Mouse (Mus musculus) cerebellum, postnatal 10 days (tissue): ENCODE measurements at regions not wholly inside any gene's neighbourhood (a gene's known extent, or its start where the extent isn't known, plus 50 kb on each side); places are given as distances from the start of the nearest gene placed in this dataset.

ENCODE experiments used
- DNase-seq, 2 experiments: peaks; one replicate each; pipeline ENCODE4 v3.0.0; 2021; ENCODE audit warnings: mixed read lengths in 2 of 2

GRCm38 (mm10) chr5:35221451-35222305, 56.4 kb upstream of the Adra2c start:
- DNase-seq, result no peak

- no peak for DNase-seq
These were observed 61.8 kb upstream of the Adra2c start for GRCm38 (mm10) chr5:35216271-35216670.

- no peak for DNase-seq
These were observed 62.5 kb upstream of the Adra2c start for GRCm38 (mm10) chr5:35215480-35216195.

- DNase-seq, result no peak
These were observed 63.1 kb upstream of the Adra2c start for GRCm38 (mm10) chr5:35215007-35215406.

- DNase-seq, result no peak
These were observed 68.8 kb upstream of the Adra2c start for GRCm38 (mm10) chr5:35209348-35209747.

GRCm38 (mm10) chr5:35204049-35204448, 74.1 kb upstream of the Adra2c start:
- no peak for DNase-seq

GRCm38 (mm10) chr5:35198468-35198867, 79.7 kb upstream of the Adra2c start:
- DNase-seq, result peak; percentile 65 to 66

GRCm38 (mm10) chr5:35189113-35189797, 83.7 kb upstream of the Lrpap1 start:
- DNase-seq, result peak; percentile 98 to 99

GRCm38 (mm10) chr5:35185826-35186225, 80.3 kb upstream of the Lrpap1 start:
- DNase-seq, result no peak

- DNase-seq, result peak in 1 of 2 experiments; percentile 62
These were observed 79.7 kb upstream of the Lrpap1 start for GRCm38 (mm10) chr5:35185289-35185688.

GRCm38 (mm10) chr5:35183418-35183817, 77.9 kb upstream of the Lrpap1 start:
- DNase-seq, result no peak

GRCm38 (mm10) chr5:35177332-35177731, 71.8 kb upstream of the Lrpap1 start:
- peak; percentile 62 for DNase-seq

GRCm38 (mm10) chr5:35176112-35176848, 70.7 kb upstream of the Lrpap1 start:
- no peak for DNase-seq

GRCm38 (mm10) chr5:35174318-35174717, 68.8 kb upstream of the Lrpap1 start:
- no peak for DNase-seq

- peak; percentile 96 to 97 for DNase-seq
These were observed 65.8 kb upstream of the Lrpap1 start for GRCm38 (mm10) chr5:35171336-35171735.

GRCm38 (mm10) chr5:35170369-35171130, 65.0 kb upstream of the Lrpap1 start:
- peak; percentile 71 to 82 for DNase-seq

- DNase-seq, result peak; percentile 54 to 78
These were observed 64.2 kb upstream of the Lrpap1 start for GRCm38 (mm10) chr5:35169614-35170293.

GRCm38 (mm10) chr5:35168853-35169252, 63.3 kb upstream of the Lrpap1 start:
- DNase-seq, result no peak

GRCm38 (mm10) chr5:35168369-35168768, 62.8 kb upstream of the Lrpap1 start:
- DNase-seq, result no peak

GRCm38 (mm10) chr5:35165993-35166392, 60.4 kb upstream of the Lrpap1 start:
- no peak for DNase-seq

- no peak for DNase-seq
These were observed 59.9 kb upstream of the Lrpap1 start for GRCm38 (mm10) chr5:35165459-35165858.
